Mouse (Mus musculus) gastrocnemius, postnatal 25 days (tissue): ENCODE data around the gene Slc15a3. TPM values are rescaled to one million over a fixed set of nuclear protein-coding genes. Genes with fewer than 3 reads are reported as not detected.

ENCODE experiments used
- DNase-seq: peaks from one replicate; pipeline ENCODE4 v3.0.0; 2022
- total RNA-seq, 2 experiments: library from RNA; stranded (reverse); gene quantifications; 1 replicate in 1 of 2; 2 replicates in 1 of 2; pipeline ENCODE4 v1.2.3; 2021

Gene Slc15a3
- total RNA-seq, 2 experiments from 2014 or later, result 0.38 to 0.67 TPM

DNA sequence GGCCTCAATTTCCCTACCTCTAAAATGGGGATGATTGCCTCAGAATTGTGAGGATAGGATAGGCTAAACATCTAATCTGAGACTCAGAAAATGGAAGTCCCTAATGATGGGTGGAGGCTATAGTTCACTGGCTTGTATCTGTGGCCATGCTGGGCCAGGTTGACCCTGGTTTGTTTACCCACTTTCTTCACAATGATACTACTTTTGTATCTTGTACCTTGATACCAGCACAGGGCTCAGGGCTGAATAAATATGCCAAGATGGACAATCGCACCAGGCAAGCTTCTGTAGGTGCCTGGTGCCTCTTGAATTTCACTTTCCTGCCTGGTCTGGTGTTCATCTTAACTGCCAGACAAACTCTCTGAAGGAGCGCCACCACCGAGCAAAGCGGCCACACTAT lies 17.0 kb upstream of the Slc15a3 start:
- no peak for DNase-seq

DNA sequence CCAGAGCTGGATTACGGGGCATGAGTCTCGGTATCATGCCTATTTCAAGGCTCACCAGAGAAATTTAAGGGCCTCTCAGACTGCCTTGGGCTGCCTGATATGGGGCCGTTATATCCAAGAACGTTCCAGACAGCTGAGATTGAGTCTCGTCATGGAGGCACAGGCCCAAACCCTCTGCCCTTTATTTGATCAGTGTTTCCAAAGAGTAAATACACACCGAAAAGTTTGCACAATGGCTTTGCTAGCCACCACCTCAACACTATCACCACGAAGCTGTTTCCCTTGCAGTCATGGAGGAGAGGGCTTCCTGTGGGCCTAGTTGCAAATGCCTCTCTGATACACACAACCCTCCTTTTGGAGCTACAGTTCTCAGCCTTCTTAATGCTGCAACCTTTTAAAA lies 15.5 kb upstream of the Slc15a3 start:
- no peak for DNase-seq

DNA sequence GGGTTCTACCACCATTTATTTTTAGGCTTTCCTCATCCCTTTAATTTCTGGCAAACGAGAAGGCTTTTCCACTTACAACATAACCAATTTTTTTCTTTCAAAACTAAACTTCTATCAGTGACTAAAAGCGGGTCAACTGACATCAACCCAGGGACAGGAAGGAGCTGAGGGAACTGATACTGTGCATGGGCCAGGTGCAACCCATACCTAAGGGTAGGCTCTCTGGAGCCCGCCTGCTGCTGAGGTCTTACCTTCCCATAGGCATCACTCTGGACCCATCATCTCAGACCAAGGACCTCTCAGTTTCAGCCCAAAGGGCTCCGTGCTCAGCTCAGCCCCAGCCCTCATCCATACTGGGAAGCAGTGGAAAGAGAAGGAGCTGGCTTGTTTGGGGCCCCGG lies 11.2 kb upstream of the Slc15a3 start:
- DNase-seq, result no peak

DNA sequence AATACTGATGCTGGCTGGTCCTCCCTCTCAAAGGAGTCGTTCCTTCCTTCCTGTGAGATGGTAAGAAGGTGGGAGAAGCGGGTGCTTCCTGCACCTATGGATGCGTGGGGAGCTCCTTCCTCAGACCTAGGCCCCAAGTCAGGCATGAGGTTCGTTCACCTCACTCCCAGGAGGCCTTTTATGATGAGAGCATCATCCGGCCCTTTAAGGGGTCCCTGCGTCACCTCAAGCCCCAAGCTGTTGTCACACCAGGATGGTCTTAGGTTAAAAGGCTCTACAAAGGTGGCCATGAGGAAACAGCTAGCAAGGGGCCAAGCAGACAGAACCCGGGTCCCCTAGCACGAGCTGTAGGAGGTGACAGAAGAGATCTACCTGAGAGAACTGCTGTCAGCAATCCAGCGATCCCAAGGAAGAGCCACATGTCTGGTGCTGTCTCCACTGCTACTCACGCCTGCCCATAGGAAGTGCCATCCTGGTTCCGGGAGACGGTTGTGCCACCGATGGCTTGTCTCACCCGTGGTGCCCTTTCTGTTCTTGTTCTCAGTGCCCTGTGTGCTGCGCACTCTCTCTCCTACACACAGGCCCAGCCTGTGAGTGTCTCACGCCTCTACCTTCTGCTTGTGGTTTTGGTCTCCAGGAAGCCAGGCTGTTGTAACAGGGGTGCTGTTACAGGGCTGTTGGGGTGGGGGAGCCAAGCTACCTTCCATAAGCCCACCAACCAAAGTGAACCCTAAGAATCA lies 9.9 kb upstream of the Slc15a3 start, which contains the start of gene Cd6:
Cd6 (minus strand) TSS at position 623 of the 740 bp plus-strand sequence.
- no peak for DNase-seq

DNA sequence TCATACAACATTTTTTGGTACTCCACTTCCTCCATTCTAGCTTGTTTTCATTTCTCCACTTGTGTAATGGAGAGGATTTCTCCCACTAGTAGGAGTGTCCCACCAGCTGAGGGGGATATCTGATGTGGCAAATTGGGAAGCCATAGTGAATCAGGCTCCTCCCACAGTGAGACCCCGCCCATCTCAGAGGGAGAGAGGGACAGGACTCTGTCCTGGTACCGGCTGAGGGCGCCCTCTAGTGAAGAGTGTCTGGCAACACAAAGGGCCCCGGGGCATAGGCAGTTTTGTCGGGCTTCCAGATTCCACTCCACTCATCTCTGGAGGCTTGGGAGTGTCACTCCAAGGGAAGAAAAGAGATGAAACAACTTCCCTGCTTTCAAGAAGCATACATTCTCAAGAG lies 8.1 kb upstream of the Slc15a3 start:
- peak; percentile 59 for DNase-seq

DNA sequence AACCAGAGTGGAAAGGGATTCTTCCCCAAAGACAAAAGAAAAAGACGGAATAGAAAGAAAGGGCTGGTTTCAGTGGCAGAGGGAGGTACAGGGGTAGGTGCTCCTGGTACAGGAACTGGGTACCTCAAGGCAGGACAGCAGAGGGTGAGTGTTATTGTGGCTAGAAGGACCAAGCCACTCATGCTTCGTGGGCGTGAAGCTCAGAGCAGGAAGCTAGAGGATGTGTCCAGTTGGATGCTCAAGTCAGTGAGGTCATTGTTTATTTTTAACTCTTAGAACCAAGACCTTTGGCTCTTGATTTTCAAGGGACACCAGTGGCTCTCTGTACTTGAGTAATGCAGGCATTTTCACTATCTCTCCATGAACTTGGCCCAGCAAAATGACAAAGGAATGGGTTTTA lies 7.5 kb upstream of the Slc15a3 start:
- no peak for DNase-seq

DNA sequence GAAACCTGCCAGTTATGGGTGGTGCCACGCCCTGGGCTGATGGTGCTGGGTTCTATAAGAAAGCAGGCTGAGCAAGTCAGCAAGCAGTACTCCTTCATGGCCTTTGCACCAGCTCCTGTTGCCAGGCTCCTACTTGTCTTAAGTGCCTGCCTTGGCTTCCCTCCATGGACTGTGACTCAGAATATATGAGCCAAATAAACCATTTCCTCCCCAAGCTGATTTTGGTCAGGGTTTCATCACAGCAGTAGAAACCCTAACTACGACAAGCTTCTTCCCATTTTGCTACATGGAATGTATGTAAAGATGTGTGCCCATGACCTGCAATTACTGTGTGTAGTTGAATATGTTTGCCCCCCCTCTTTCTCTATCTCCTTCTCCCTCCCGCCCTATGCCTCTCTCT lies 5.9 kb upstream of the Slc15a3 start:
- DNase-seq, result no peak

DNA sequence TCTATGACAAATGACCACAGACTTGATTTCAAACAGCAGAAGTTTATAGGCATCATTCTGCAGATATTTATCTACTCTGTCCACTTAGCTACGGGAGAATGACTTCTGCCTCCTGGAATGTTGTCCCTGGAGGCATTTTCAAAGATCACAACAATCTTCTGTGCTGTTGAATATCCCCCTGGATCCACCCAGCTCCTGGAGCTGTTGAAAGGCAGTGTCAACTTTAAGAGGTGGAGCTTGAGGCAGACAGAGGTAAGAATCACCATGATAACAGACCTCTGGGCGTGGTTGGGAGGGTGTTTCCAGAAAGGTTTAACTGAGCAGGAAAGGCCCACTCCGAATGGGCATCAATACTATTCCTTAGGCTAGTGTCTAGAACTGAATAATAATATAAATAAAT lies 3.9 kb upstream of the Slc15a3 start:
- DNase-seq, result no peak

DNA sequence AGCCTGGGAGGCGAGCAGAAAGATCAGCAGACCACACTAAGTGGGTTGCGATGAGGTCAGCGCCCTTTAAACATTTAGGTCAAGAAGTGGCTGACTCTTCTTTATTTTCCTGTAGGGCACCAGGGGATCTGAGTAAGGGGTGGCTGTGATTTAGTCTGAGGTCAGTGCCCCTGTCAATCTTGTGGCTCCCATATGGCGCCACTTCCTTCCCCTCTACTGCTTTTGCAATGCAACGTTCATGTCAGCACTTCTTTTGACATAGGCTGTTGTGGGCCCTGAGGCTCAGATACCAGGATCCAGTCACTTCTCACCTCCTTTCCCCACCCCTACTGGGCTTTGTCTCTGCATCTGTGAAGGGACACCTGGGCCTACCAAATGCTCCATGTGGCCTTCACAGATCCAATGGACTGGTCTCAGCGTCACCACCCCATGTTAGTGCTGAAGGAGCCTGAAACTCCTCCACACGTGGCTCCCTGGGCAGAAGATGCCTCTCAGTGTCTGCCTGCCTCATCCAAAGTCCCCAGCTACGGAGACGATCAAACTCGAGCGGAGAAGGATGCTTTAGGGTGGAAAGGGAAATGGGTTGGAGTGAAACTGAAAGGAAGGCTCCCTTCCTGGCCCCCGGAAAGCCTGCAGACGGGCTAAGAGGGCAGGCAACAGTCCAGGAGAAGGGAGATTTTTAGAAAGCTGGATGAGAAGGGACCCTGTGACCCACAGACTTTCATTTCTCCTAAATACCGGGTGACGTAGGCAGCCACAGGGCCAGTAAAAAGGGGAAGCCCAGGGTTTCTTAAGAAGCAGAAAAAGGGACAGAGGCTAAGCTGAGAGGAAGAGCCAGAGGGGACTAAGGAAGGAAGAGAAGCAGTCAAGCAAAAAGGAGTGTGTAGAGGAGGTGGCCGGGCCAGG lies 2.4 kb downstream of the Slc15a3 start:
- DNase-seq, result peak; percentile 28

DNA sequence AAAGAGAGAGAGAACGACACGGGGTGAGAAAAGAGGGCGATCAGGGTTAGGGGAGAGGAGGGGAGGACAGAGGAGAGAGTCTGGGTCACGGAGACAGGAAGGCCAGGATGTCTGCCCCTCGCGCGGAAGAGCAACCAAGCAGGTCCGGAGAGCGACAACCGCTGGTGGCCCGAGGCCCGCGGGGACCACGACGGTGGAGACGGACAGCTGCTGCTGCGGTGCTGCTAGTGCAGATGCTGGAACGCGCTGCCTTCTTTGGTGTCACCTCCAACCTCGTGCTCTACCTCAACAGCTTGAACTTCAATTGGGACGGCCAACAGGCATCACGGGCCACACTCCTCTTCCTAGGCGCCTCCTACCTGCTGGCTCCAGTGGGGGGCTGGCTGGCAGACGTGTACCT lies 3.4 kb downstream of the Slc15a3 start:
- DNase-seq, result no peak

DNA sequence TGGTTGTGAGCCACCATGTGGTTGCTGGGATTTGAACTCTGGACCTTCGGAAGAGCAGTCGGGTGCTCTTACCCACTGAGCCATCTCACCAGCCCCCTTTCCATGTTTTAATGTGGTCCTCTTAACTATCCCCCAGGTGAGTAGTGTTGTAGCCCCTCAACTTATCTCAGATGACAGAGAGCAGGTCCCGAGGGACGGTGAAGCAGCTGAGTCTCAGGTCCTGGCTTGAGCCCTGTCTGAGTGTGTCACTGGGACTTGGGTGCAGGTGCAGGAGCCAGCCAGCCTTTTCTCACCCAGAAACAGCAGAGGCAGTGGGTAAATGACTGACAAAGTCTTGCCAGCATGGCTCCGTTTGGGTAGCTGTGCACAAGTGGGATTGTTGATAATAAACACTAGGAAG lies 4.7 kb downstream of the Slc15a3 start:
- DNase-seq, result no peak

DNA sequence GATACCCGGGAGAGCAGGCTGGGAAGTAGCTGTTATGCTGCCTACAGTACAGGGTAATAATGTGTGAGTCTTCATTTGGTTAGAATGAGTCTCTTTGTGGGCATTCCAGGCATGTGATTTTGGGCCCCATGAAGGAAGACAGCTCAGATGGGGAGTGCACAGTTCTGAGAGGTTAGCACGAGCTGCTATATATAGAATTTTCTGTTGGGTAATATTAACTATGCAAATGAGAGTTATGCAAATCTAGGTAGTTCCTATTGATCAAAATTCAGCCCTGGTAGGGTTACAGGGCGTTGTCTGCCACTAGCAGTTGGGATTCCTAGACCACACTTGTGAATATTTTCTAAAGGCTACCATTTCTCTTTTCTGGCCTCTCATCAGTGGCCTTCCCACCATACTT lies 5.9 kb downstream of the Slc15a3 start:
- no peak for DNase-seq

DNA sequence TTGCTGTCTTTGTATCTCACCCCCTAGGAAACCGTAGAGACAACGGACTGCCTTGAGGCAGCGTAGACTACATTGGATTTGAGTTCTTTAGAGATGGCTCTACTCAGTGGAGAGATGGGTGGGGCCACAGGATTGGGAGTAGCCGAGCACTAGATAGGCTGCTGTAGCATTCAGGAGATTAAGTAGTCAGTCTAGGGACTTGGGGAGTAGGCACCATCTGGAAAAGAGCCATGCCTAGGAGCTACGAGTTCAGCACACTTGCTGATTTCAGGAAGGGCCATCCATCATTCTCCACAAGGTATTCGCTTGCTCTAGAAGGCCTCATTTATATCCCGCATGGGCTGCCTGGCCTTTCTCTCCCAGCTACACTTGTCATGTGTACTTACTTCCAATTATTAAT lies 6.6 kb downstream of the Slc15a3 start:
- DNase-seq, result no peak

DNA sequence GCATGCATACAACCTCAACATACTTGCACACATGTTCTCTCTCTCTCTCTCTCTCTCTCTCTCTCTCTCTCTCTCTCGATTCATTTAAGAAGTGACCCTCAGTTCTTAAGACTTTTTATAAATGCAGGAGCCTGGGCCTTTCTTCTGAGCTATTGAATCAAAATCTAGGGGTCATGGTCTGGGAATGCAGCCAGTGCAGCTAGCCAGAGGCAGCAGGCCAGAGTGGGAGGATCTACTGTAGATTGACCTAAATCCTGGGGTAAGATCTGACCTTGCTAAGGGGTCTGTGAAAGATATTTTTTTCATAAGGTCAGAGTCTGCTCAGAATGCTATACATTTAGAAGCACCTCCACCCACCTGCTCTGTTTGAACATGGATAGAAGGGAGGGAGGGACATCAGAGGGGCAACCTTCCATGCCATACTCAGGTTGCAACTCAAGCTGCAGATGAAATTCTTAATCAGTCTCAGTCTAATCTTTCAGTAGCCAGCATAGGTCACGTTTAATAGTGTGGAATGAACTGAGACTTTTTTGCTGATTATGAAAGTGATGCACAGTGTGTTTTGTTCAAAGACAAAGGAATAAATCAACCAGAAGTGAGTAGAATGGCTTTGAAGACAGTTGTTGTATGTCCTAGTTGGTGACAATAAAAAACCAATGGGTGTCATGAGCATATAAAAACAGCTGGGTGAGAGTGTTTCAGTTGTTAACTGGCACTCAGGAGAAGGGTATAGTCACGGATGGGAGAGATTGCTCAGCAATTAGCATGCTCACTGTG lies 8.0 kb downstream of the Slc15a3 start:
- DNase-seq, result no peak

DNA sequence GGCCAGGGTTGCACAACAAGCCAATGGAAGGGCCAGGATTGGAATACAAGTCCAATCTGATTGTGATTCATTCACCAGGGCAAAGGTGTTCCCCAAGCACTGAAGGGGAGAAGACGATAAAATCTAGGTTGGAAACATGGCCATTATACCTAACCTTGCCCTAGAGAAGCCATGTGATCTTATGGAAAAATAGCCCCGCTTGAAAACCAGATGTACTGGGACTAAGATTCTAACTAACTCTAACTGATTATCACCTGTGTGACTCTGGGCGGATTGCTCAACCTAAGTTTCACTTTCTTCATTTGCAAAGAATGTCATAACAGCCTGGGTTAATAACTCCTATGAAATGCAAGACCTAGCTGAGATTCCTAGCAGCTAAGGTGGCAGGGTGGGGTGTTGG lies 15.9 kb downstream of the Slc15a3 start:
- no peak for DNase-seq

DNA sequence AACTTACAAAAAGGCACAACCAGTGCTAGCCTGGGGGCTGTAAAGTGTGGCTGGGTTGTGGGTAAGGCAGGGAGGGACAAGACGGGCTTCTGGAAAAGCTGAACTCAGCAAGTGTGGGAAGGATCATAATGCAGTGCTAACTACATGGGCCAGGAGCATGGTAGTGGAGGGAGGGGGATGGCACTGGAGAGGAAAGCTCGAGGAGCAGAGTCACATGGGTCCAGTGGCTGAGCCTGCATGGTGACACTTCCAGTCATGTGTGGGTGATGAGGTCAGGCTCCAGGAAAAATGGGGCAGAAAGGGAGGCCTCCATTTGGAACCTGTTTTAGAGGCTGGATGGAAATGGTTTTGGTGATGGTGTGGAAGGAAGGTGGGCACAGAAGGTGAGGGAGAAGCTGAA lies 17.0 kb downstream of the Slc15a3 start:
- DNase-seq, result no peak

DNA sequence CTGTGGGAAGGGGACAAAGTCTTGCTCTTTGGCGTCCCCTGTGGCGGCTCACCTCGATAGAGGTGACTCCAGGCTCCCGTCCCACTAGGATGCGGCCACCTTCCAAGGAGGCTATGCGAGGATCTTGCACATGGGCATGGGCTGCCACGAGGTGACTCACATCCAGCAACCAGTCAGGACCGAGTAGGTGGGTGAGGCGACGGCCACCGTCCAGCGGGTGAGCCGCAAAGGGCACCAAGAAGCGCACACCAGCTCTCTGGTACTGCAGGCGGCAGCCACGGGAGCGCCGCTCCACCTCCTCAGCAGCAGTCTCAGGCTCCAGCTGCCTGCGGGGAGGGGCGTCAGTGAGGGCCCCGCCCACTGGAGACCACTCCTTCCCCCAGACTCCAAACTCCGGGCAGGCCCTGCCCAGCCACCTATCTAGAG lies 20.6 kb downstream of the Slc15a3 start:
- no peak for DNase-seq

DNA sequence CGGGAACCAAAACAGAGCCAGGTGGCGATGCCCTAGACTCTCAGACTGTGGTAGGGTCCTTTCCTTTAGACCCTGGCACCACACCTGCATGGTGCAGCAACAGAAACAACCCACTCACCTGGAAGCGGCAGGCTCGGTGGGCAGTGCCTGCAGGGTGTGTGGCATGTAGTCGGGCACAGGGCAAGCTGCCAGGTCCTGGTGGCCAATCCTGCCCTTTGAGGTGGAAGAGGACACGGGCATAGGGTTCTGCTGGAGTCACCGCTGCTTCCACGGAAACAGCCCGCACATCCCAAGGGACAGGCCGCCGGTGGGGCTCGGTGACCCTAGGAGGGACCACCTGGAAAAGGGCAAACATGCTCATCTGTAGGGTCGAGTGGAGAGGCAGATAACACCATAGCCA lies 26.8 kb downstream of the Slc15a3 start:
- no peak for DNase-seq

DNA sequence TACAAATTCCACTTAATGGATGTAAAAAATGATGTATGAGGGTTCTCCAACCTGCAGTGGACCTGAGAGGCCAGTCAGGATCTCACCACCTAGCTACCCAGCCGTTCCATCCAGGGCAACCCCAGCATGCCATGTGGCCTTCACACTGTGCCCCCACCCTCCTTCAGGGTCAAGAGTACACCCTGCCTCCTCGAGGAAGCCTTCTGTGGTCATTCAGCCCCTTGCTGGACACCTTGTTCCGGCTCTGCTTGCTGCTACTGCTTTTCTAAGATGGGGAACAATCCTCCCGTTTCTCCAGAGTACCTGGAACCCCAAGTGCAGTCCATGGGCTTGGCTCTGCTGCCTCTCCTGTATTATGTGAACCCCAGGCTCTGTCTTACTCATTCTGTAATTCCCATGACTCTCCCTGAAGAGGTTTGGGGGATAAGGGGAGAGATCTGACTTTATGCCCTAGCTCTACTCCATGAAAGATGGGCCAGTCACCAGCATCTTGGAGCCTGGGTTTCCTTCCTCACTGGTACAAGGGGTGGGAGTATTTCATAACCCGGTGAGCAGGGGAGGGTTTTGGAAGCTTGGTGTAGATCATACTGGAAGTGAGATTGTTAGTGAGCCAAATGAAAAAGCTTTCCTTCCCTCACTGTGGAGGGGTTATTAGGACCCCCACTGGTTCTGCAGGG lies 28.6 kb downstream of the Slc15a3 start:
- no peak for DNase-seq

DNA sequence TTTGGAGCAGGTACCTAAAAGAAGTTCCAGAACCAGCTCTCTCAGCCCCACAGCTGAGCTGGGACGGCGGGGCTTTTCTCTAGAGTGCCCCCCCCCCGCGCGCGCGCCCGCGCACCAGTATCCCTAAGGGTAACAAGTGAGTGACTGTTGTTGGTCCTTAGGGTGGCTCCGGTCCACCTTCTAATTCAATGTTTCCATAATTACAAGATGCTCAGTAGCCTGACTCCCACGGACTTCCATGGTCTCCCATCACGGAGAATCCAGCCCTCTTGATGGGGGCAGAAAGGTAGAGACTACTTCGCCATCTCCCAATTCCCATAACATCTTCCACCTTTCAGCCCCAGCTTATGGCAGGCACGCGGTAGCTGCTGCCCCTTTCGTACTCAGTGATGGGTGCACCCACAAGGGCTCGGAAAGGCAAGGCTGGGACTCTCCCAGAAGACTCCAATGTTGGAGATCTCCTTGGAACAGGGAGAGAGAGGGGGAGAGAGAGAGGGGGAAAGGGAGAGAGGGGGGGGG lies 29.2 kb downstream of the Slc15a3 start:
- DNase-seq, result no peak

DNA sequence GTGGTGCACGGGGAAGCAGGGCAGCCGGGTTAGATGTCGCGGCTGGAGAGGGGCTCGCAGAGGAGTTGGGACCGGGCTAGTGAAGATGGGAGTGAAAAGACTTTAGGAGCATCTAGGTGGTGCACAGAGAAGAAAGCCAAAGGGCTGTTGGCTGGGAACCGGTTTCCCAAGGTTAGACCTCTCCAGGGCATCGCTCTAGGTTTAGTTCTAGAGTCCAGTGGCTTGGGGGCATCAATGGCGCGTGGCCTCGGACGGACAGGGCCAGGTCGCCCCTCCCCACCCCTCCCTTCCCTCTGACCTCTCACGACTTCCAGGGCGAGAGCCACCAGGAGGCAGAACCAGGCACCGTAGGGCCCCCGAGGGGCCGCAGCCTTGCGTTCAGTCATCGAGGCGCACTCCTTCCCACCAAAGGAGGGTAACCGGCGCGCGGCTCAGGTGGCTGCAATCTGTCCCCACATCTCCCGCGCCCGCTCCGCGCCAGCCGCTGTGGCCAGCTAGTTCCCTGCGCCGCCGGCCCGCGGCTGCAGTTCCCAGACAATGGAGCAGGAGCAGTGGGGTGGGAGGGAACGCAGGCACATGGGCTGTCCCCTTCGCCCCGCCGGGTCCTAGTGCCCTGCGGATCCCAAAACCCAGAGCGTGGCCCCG lies 29.8 kb downstream of the Slc15a3 start:
- DNase-seq, result peak; percentile 66
